In genomic region chr8:3586993-3587390, GRCm38 (mm10) we compare ENCODE assay signal across 8 mouse cellular contexts. TPM values are rescaled to one million over a fixed set of nuclear protein-coding genes. Genes with fewer than 3 reads are reported as not detected.
DNase-seq lines count a peak whose midpoint lies in the region; ATAC-seq and TF ChIP-seq lines count a peak whose summit lies in the region.

Camsap3 (plus strand) TSS chr8:3587293.

- H3K4me3 ChIP-seq in gastrocnemius, adult 2 months = peak within 1 kb of the TSS; percentile 76
- H3K4me3 ChIP-seq in thymus, adult 2 months (ENCODE audit: control insufficient read depth, insufficient read depth, low read length) = peak within 1 kb of the TSS; percentile 43
- H3K4me3 ChIP-seq in limb, embryonic 10.5 days = peak within 1 kb of the TSS; percentile 85
- H3K4me3 ChIP-seq in stomach, embryonic 16.5 days (replicated peaks; ENCODE audit: low read length) = peak within 1 kb of the TSS; percentile 75

- ATAC-seq in stomach, embryonic 16.5 days (ENCODE audit: insufficient read depth, low FRiP score) = no peak

- H3K4me2 ChIP-seq in stomach, embryonic 16.5 days (ENCODE audit: low read depth, low read length) = peak within 1 kb of the TSS; percentile 87

- 1% methylated on average over 7 of the region's 7 CpGs for WGBS in thymus, adult 2 months
- WGBS in limb, embryonic 10.5 days = 9% methylated on average over 7 of the region's 7 CpGs
- 10% methylated on average over 7 of the region's 7 CpGs for WGBS in stomach, embryonic 16.5 days

- H3K27ac ChIP-seq in gastrocnemius, adult 2 months = no peak within 1 kb of the TSS
- no peak within 1 kb of the TSS for H3K27ac ChIP-seq in thymus, adult 2 months (ENCODE audit: control insufficient read depth, insufficient read depth, low read length)
- peak within 1 kb of the TSS; percentile 83 for H3K27ac ChIP-seq in limb, embryonic 10.5 days
- H3K27ac ChIP-seq in stomach, embryonic 16.5 days (ENCODE audit: low read length) = peak within 1 kb of the TSS; percentile 91

- no peaks in the 10 kb centered on the region for H3K36me3 ChIP-seq in thymus, adult 2 months (ENCODE audit: control insufficient read depth, insufficient read depth, low read length)
- no peaks in the 10 kb centered on the region for H3K36me3 ChIP-seq in limb, embryonic 10.5 days
- H3K36me3 ChIP-seq in stomach, embryonic 16.5 days (ENCODE audit: control insufficient read depth, insufficient read depth, low read length) = no peaks in the 10 kb centered on the region

- TF ChIP-seq CTCF in gastrocnemius, adult 2 months (IDR thresholded peaks at IDR 0.05) = no peak
- TF ChIP-seq CTCF in thymus, adult 2 months (IDR thresholded peaks at IDR 0.05; ENCODE audit: borderline replicate concordance, control insufficient read depth, extremely low read depth, insufficient read depth, low read length, poor library complexity) = no peak

- TF ChIP-seq POLR2A in thymus, adult 2 months (IDR thresholded peaks at IDR 0.05; ENCODE audit: control insufficient read depth, extremely low read depth, insufficient read depth, low read length, poor library complexity) = no peak

- H3K9me3 ChIP-seq in limb, embryonic 10.5 days (replicated peaks) = no peaks in the 10 kb centered on the region
- H3K9me3 ChIP-seq in stomach, embryonic 16.5 days (replicated peaks; ENCODE audit: control insufficient read depth, low read length) = no peaks in the 10 kb centered on the region

- H3K9ac ChIP-seq in stomach, embryonic 16.5 days (ENCODE audit: low read length) = peak within 1 kb of the TSS; percentile 74

- intact Hi-C loops in gastrocnemius, adult 2 months (cut with DNase I) = no loop called here
- intact Hi-C loops in gastrocnemius, postnatal 14 days (cut with DNase I; ENCODE audit: low total_unique reads) = no loop called here

- peaks cover 10% of the 10 kb centered on the region for H3K27me3 ChIP-seq in thymus, adult 2 months (ENCODE audit: control insufficient read depth, insufficient read depth, low read length)
- H3K27me3 ChIP-seq in limb, embryonic 10.5 days (ENCODE audit: low read depth, poor library complexity, severe bottlenecking) = peaks cover 35% of the 10 kb centered on the region
- no peaks in the 10 kb centered on the region for H3K27me3 ChIP-seq in stomach, embryonic 16.5 days (ENCODE audit: control insufficient read depth, insufficient read depth, low read length)

- DNase-seq in gastrocnemius, adult 2 months = no peak
- no peak for DNase-seq in gastrocnemius, postnatal 14 days
- DNase-seq in thymus, adult 2 months = no peak
- DNase-seq in thymus, postnatal 25 days = no peak
- no peak for DNase-seq in limb, embryonic 10.5 days (ENCODE audit: low spot score)
- no peak for DNase-seq in cerebellum, postnatal 14 days
- DNase-seq in natural killer cell, adult 2 months (ENCODE audit: low spot score in 2 of 2) = no peak

- H3K4me1 ChIP-seq in thymus, adult 2 months (replicated peaks; ENCODE audit: control insufficient read depth, insufficient read depth, low read length) = peaks cover 12% of the 10 kb centered on the region; the same call in 1 of the 2 replicates
- peaks cover 9% of the 10 kb centered on the region for H3K4me1 ChIP-seq in limb, embryonic 10.5 days
- 0 out of 2 replicates have a peak, but pooled peaks cover 3% of the 10 kb centered on the region for H3K4me1 ChIP-seq in stomach, embryonic 16.5 days (ENCODE audit: control insufficient read depth, insufficient read depth, low read length)

RNA-seq across cellular contexts. Expression of gene Camsap3, which starts in this region (rescaled TPM):
- total RNA-seq in gastrocnemius, adult 2 months (2021) = under 1 TPM; 0.22 to 0.33 TPM
- total RNA-seq in gastrocnemius, postnatal 14 days (2021) = under 1 TPM; 0.55 to 0.78 TPM
- polyA plus RNA-seq in thymus, adult 2 months (2012; rRNA removed) = 2.6 and 2.7 TPM in 2 replicates
- polyA plus RNA-seq in limb, embryonic 10.5 days (2016; fragmentation: Nextera tagmentation; extraction: Ambion mirVana) = 5.3 and 6.0 TPM in 2 replicates
- polyA plus RNA-seq in stomach, embryonic 16.5 days (2015; fragmentation: Nextera tagmentation; extraction: Ambion mirVana) = 11.5 and 13.2 TPM in 2 replicates

Comparison
In these comparisons a context has a peak if more than half of its experiments do, and no peak if none do; other contexts are left out.
1. H3K27ac ChIP-seq: peak in limb, embryonic 10.5 days (single experiment) and stomach, embryonic 16.5 days (single experiment); none in gastrocnemius, adult 2 months (single experiment) and thymus, adult 2 months (single experiment).
2. Peak in every context shown above with its lines, with median percentiles within 50 percentile points of each other: H3K4me3 ChIP-seq.